Mouse (Mus musculus) left cerebral cortex, adult 8-10 months (tissue): Measurements from ENCODE around the gene Rela. TPM values are rescaled to one million over a fixed set of nuclear protein-coding genes. Genes with fewer than 3 reads are reported as not detected.
"Not testable (repeated sequence)": the region's sequence is repeated elsewhere in the genome, so short reads cannot be mapped to it uniquely, and the experiment has no call there.

Experiments
- DNase-seq, 2 experiments: peaks; one replicate each; pipeline ENCODE4 v3.0.0; 2022; ENCODE audit warnings: low spot score in 2 of 2
- total RNA-seq, 4 experiments: library from RNA; stranded (reverse); gene quantifications; 2 replicates each; pipeline ENCODE4 v1.2.4; 2022

Rela gene
- total RNA-seq, 4 experiments from 2014 or later, result 22.5 to 25.3 (median 23.7) TPM

GRCm38 (mm10) chr19:5664669-5665257, 27.5 kb downstream of the Rela start:
- DNase-seq, result no peak

- DNase-seq, result no peak
Observed at GRCm38 (mm10) chr19:5665465-5665864, 28.2 kb downstream of the Rela start.

- DNase-seq, result no peak
Observed at GRCm38 (mm10) chr19:5666386-5666785, 29.1 kb downstream of the Rela start.

- DNase-seq, result no peak
Observed at GRCm38 (mm10) chr19:5668372-5668771, 31.1 kb downstream of the Rela start.

DNA sequence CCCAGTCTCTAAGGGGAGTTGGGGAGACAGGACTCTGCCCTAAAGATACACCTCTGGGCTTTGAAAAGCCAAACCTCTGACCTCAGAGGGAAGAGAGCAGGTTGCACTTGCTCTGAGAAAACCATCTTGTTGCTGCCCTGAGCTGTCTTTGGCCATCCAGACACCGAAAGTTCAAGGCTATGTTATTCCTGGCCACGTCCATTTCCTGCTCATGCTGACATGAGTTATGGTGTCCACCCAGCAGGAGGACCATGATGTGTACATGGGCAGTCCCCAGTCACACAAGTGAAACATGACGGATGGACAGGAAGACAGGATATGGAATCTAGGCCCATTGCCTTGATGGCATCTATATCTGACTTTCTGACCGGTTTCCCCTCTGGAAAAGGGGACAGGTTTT, 43.1 kb downstream of the Rela start:
- DNase-seq, result no peak

GRCm38 (mm10) chr19:5684236-5684635, 47.0 kb downstream of the Rela start:
- no peak for DNase-seq

GRCm38 (mm10) chr19:5684985-5685384, 47.7 kb downstream of the Rela start:
- no peak for DNase-seq

DNA sequence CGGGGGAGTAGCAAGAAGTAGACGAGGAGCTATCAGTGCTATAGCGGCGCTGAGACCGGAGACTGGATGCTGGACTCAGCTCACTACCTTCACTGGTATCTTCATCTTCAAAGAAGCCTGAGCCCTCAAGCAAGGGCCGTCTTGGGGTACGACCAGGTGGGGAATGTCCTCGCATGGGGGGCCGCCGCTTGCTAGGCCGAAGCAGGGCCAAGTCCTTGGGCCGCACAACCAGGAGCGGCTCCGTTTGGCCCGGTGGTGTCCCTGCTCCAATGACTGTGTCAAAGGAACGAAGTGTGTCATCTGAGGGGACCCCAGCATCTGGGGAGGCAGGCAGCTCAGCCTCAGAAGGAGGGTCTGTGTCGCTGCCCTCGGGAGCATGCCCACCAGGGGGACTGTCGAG, 48.1 kb downstream of the Rela start:
- DNase-seq, result no peak

- no peak for DNase-seq
Observed at GRCm38 (mm10) chr19:5685861-5686260, 48.6 kb downstream of the Rela start.

- DNase-seq, result no peak
Observed at GRCm38 (mm10) chr19:5686437-5686836, 49.2 kb downstream of the Rela start.

DNA sequence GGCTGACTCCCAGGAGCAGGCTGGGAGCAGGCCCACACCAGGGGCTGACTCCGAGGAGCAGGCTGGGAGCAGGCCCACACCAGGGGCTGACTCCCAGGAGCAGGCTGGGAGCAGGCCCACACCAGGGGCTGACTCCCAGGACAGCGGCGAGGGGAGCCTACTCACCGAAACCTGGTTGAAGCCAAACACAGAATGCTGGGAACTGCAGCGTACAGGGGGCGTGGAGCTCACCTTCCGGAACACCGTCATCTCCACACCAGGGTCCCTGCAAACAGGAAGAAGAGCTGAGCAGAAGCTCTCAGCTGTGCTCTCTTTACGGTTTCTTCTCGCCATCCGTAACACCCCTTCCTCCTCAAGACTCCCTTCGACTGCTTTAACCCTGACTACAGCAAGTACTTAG, 49.7 kb downstream of the Rela start:
- not testable (repeated sequence) for DNase-seq

DNA sequence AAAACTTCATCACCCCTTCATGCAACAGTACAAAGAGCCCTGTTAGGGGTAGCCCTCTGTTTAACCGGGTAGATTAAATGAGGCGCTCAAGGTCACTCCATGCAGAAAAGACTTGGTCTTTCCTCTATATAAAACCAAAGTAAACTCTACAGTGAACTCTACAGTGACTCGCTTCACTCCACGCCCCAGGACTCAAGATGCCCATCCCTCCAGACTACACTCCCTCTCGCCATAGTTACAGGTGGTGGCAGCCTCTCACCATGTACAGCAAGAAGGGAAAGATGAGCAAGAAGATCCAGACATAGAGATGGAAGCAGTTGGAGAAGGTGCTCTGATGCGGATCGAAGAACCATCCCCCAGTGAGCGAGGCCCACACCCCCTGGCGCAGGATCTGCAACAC, 50.5 kb downstream of the Rela start:
- no peak for DNase-seq

- DNase-seq, result peak; percentile 92 to 98
Observed at GRCm38 (mm10) chr19:5688200-5689087, 51.2 kb downstream of the Rela start, which contains the start of the genes Map3k11 and Pcnx3. TSS of gene Map3k11 (plus strand) at chr19:5688742. TSS of gene Pcnx3 (minus strand) at chr19:5688908.

DNA sequence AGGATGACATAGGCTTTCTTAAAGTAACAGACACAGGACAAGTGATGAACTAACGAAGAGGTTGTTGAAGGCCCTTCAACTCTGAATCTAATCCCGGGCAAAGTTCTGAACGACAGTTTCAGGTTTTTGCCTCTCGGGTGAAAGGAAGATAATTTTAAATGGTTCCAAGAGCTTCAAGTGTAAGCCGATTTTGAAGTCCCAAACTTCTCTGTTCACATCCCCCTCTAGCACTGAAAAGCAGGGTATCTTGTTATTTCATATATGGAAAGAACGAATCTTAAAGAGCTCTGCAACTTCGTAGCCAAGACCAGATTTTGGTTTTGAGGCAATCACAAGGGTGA, 51.8 kb downstream of the Rela start:
- no peak for DNase-seq

GRCm38 (mm10) chr19:5689565-5690342, 52.5 kb downstream of the Rela start:
- DNase-seq, result peak; percentile 65 to 77

DNA sequence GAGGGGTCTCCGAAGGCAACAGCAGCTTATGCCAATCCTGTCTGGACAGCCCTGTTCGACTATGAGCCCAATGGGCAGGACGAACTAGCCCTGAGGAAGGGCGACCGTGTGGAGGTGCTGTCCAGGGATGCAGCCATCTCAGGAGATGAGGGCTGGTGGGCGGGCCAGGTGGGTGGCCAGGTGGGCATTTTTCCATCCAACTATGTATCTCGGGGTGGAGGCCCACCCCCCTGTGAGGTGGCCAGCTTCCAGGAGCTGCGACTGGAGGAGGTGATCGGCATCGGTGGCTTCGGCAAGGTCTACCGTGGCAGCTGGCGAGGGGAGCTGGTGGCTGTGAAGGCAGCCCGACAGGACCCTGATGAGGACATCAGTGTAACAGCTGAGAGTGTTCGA, 53.1 kb downstream of the Rela start:
- peak in 1 of 2 experiments; percentile 48 for DNase-seq

DNA sequence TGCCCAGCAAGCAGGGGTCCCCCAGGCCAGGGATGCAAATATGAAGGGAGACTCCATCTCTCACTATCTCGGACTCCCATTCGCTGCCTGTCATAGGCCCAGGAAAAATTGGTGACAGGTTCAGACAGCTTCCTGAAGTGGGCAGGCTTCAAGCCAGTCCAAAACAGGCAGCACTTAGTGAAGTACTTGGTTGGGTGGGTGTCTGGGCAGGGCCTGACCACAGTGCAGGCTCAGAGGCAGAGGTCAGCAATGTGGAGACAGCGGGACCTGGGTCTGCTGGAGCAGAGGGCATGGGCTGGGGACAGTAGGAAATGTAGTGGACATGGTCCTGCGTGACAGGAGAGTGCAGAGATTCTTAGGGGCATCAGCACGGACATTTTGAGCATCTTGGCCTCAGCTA, 54.3 kb downstream of the Rela start:
- DNase-seq, result no peak

- DNase-seq, result no peak
Observed at GRCm38 (mm10) chr19:5692086-5692912, 55.0 kb downstream of the Rela start.

GRCm38 (mm10) chr19:5692913-5693396, 55.7 kb downstream of the Rela start:
- no peak for DNase-seq

- DNase-seq, result no peak
Observed at GRCm38 (mm10) chr19:5693801-5694200, 56.5 kb downstream of the Rela start.

DNA sequence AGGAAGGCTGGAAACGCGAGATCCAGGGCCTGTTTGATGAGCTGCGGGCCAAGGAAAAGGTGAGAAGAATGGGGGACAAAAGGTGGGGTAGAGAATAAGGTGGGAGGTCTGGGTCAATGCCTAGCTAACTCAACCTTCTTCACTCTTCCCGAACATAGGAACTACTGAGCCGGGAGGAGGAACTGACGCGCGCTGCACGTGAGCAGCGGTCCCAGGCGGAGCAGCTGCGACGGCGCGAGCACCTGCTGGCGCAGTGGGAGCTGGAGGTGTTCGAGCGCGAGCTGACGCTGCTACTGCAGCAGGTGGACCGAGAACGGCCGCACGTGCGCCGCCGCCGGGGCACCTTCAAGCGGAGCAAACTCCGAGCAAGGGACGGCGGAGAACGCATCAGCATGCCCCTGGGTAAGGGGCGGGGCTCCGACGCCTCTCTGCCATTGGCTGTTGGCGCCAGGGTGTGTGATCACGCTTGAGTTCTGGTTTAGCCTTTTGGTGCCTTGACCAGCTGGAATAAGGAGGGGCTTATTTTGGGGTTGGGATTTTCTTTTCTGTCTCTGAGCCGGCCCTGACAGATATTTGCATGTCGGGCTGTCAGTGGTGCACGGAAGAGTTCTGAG, 58.7 kb downstream of the Rela start:
- DNase-seq, result no peak
